Mouse (Mus musculus) fibroblast of lung, adult 2 months (primary cell): ENCODE measurements around the gene Psmd13.
"Not testable (repeated sequence)": the region's sequence is repeated elsewhere in the genome, so short reads cannot be mapped to it uniquely, and the experiment has no call there.

ENCODE experiments used
- DNase-seq: peaks from one replicate; pipeline ENCODE4 v3.0.0-alpha.2; 2011; ENCODE audit warnings: low read depth

Psmd13 gene

DNA sequence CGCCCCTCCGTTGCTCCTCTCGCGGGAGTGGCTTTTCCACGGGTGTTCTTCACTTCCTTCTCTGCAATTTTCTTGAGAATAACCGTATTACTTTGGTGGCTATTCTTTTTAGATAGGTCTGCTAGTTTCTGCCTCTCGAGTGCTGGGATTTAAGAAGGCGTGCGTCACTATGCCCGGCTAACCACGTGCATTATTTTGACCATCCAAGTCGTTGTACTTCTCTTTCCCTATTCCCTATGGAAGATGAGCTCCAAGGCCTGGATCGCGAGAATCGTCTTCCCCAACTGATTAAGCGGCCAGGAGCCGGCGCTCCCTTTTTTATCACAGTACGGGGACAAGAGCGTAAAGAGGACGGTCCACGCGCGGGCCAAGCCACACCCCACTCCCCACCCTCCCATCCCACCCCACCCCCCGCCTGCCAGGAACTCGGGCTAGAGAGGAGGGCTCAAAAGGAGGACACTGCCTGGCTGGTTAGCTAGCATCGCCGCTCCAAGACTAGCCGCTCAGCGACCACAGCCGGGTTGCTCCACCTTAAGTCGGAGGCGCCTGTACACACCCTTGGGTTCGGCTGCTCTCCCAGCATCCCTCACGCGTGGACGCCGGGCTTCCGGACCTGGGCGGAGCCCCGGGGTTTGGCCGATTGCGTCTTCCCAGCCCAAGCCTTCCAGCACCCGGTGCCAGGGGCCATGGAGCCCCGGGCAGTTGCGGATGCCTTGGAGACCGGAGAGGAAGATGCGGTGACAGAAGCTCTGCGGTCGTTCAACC lies 24.8 kb upstream of the Psmd13 start, which contains the start of gene Ric8a:
Ric8a (plus strand) TSS at position 173 of the 765 bp plus-strand sequence.
- peak; percentile 54 for DNase-seq

GRCm38 (mm10) chr7:140857550-140858505 lies 23.9 kb upstream of the Psmd13 start, which contains the start of gene Bet1l:
Gene Bet1l, minus strand, starts transcription at chr7:140857577.
- no peak for DNase-seq

DNA sequence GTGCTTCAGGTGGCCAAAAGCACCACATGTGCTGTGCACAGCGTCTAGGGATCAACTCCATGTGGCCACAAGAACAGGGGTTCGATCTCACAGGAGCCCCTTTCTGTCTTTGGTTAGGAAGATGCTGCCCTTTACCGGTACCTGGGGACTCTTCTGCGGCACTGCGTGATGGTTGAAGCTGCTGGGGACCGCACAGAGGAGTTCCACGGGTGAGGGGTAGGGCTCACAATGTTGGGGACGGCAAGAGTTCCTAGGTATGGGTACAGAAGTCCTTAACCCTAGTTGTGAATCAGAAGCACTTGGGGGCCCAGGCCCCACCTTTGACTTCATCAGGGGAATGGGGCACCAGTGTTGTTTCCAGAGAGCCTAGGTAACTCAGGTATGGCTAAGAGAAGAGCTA lies 23.0 kb upstream of the Psmd13 start:
- no peak for DNase-seq

- no peak for DNase-seq
Observed at GRCm38 (mm10) chr7:140859997-140860396, 21.8 kb upstream of the Psmd13 start.

- no peak for DNase-seq
Observed at GRCm38 (mm10) chr7:140860728-140861127, 21.0 kb upstream of the Psmd13 start.

DNA sequence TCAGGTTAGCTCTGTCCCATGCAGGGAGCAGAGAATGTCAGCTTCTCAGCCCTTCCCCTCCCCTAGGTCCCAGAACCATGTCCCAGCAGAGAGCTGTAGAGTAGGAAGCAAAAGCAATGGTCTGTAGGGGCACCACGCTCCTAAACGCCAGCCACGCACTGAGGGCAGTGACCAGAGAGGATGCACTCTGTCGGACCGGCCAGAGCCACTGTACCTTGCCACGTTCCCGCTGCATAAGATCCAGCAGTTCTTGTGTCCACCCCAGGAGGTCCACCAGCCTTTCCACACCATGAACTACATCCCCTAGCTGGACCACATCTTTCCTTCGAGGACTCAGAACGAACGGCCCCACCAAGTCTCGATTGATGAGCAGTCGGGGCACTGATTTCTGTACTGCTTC lies 17.0 kb upstream of the Psmd13 start:
- no peak for DNase-seq

DNA sequence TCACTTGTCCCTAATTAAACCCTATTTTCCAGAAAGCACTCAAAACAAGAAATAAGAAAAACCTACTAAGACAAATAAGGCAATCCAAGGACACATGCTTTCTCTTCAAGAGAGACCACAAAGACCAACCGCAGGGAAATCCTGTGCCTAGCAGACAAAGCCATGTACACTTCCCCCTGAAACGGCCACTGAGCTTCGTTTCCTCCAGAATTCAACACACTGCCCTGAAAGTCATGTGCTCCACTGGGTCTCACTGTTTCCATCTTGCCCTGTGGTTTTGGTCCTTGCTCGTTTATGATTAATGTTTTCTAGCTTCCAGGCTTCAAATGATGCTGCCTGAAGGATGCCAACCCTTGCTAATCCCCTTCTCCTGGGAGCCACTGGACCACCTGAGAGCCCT lies 7.5 kb upstream of the Psmd13 start:
- DNase-seq: no peak

- no peak for DNase-seq
Observed at GRCm38 (mm10) chr7:140877364-140877763, 4.4 kb upstream of the Psmd13 start.

GRCm38 (mm10) chr7:140879355-140879754 lies 2.4 kb upstream of the Psmd13 start:
- no peak for DNase-seq

DNA sequence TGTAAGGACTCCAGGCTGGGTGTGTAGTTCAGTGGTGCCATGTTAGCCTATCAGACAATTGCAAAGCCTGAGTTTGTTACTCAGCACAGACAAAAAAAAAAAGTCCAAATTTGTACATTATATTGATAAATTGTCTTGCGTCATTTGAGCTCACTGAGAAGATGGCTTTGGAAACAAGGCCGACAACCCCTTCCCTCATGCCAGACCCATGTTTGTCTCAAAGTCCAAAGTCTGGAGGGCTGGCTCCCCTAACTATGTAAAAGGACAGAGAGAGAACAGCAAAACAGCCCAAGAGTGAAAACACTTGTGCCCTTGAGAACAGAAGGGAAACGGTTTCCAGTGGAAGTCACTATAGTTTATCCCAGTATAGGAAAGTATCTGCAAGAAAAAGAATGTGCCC lies 1.3 kb upstream of the Psmd13 start:
- no peak for DNase-seq

DNA sequence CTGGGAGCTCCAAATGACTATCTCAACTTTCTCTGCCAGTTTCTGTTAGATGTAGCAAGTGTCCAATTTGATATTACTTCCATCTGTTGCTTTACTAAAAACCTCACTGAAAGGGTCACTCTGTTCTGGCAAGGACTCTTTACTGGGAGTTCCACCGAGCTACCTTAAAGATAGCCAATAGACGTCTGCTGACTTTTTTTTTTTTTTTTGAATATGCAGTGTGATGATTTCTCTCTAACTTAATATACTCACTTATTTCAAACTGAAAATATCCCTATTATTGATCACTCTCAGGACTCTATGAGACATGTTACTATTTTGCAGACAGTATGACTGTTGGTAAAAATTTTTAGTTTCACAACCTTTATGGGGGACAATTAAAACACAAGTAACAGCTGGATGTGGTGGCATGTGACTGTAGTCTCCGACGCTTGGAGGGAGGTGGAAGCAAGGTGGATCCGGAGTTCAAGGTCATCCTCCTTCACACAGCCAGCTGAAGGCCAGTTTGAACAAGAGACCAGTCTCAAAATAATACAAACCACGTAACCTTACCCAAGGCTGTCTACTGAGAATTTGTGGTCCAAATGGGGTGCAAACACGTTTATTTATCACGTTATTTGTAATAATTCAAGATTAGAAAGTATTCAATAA lies 778 bp upstream of the Psmd13 start:
- no peak for DNase-seq

GRCm38 (mm10) chr7:140882469-140882803 lies 668 bp downstream of the Psmd13 start:
- DNase-seq: no peak

- not testable (repeated sequence) for DNase-seq
Observed at GRCm38 (mm10) chr7:140890636-140891035, 8.9 kb downstream of the Psmd13 start.

DNA sequence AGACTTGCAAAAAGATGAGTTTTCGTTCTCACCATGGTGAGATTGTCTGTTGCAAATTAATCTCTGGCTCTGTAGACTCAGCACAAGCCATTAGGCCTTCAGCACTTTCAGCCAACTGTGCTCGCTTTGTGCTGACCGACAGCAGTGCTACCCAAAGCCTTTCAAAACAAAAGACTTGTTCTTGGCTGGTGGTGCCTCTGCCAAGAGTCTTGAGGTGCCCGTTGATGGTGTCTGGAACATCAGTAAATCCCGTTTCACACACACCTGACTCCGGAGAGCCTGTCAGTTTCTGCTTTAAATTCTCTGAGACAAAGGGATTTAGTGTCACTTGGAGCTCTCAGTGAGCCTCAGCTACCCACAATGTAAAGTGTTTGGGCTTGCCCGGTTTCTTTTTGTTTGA lies 12.3 kb downstream of the Psmd13 start:
- no peak for DNase-seq

DNA sequence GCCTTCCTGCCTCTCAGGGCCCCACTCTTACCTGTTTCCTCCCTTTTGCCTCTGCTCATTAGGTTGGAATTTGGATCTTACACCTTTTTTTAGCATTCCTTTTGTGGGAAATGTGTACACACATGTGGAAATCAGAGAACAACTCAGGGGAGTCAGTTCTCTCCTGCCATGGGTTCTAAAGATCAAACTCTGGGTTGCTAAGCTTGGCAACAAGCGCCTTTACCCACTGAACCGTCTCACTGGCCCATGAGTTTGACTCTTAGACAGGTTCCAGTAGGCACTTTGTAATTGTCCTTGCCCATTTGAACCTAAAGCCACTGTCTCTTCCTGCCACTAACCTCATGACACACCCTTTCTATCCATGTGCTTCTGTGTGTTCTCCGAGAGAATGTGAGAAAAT lies 12.8 kb downstream of the Psmd13 start:
- DNase-seq: no peak

- no peak for DNase-seq
Observed at GRCm38 (mm10) chr7:140897863-140898262, 16.1 kb downstream of the Psmd13 start.

DNA sequence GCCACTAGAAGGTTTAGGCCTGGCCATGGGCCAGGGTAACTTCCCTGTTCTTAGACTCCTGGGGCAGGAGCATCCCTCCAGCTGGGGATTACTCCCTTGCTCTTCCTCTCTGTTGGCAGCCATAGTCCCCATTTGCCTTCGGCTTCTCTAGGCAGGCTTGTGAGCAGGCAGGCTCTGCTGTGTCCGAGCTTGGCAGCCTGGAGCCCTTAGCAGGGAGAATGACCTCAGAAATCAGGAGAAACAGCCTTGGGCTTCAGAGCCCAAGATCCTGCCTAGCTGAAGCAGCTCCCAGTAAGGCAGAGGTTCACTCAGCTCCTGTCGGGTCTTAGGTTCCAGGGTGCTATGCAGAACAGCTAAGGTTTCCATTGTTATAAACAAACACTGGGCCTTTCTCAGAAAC lies 17.4 kb downstream of the Psmd13 start:
- no peak for DNase-seq

- no peak for DNase-seq
Observed at GRCm38 (mm10) chr7:140900220-140900619, 18.5 kb downstream of the Psmd13 start, which contains the start of gene Cox8b. Gene Cox8b, minus strand, starts transcription at chr7:140900446.

GRCm38 (mm10) chr7:140902036-140902875 lies 20.5 kb downstream of the Psmd13 start:
- DNase-seq: no peak

GRCm38 (mm10) chr7:140903212-140903611 lies 21.4 kb downstream of the Psmd13 start:
- no peak for DNase-seq

GRCm38 (mm10) chr7:140905642-140906081 lies 23.9 kb downstream of the Psmd13 start:
- no peak for DNase-seq
